Mouse (Mus musculus) hindbrain, embryonic 13.5 days (tissue): Measurements from ENCODE around the gene Ap3b2. TPM values are rescaled to one million over a fixed set of nuclear protein-coding genes. Genes with fewer than 3 reads are reported as not detected.

ENCODE experiments used
- ATAC-seq: fragments of 200-750 bp; cut with Nextera tagmentation; 2 replicates; pipeline ENCODE4 v1.8.0; 2017; ENCODE audit warnings: moderate TSS enrichment; ENCODE audit not compliant: low FRiP score
- H3K27ac ChIP-seq: fragments of 300-500 bp; sonication (generic); 2 replicates; pipeline ENCODE4 v1.5.1; 2015; ENCODE audit warnings: inconsistent platforms, mild to moderate bottlenecking, moderate library complexity
- H3K27me3 ChIP-seq: fragments of 300-500 bp; sonication (generic); 2 replicates; pipeline ENCODE4 v1.6.1; 2015; ENCODE audit warnings: mild to moderate bottlenecking, inconsistent platforms
- H3K36me3 ChIP-seq: fragments of 300-500 bp; sonication (generic); 2 replicates; pipeline ENCODE4 v1.6.1; 2015; ENCODE audit warnings: mild to moderate bottlenecking, inconsistent platforms
- H3K4me1 ChIP-seq: fragments of 300-500 bp; sonication (generic); replicated peaks from 2 replicates; pipeline ENCODE4 v1.6.1; 2015; ENCODE audit warnings: inconsistent platforms
- H3K4me2 ChIP-seq: fragments of 300-500 bp; sonication (generic); 2 replicates; pipeline ENCODE4 v1.6.1; 2015; ENCODE audit warnings: inconsistent platforms, mild to moderate bottlenecking, moderate library complexity
- H3K4me3 ChIP-seq: fragments of 300-500 bp; sonication (generic); 2 replicates; pipeline ENCODE4 v1.5.1; 2015; ENCODE audit warnings: mild to moderate bottlenecking, inconsistent platforms
- H3K9ac ChIP-seq: fragments of 300-500 bp; sonication (generic); 2 replicates; pipeline ENCODE4 v1.6.1; 2015; ENCODE audit warnings: mild to moderate bottlenecking, inconsistent platforms
- H3K9me3 ChIP-seq: fragments of 300-500 bp; sonication (generic); 2 replicates; pipeline ENCODE4 v1.6.1; 2016; ENCODE audit warnings: inconsistent platforms
- WGBS: fragments of 180-500 bp; shearing (Covaris S2); methylation state at CpG from one replicate; pipeline ENCODE4 v1.1.7; 2015; 5-methylcytosine and 5-hydroxymethylcytosine counted together
- microRNA counts: library from miRNA; unstranded; fragments of <30 nt; microRNA quantifications from one replicate; lab custom pipeline; 2016
- polyA plus RNA-seq: library from polyadenylated mRNA; unstranded; fragments of >200 nt; fragmentation: Nextera tagmentation; extraction: Ambion mirVana; gene quantifications from 2 replicates; pipeline ENCODE4 v1.2.1, GENCODE M21; 2015

Ap3b2 gene
- polyA plus RNA-seq, 1 experiment from 2014 or later: 121 TPM

DNA sequence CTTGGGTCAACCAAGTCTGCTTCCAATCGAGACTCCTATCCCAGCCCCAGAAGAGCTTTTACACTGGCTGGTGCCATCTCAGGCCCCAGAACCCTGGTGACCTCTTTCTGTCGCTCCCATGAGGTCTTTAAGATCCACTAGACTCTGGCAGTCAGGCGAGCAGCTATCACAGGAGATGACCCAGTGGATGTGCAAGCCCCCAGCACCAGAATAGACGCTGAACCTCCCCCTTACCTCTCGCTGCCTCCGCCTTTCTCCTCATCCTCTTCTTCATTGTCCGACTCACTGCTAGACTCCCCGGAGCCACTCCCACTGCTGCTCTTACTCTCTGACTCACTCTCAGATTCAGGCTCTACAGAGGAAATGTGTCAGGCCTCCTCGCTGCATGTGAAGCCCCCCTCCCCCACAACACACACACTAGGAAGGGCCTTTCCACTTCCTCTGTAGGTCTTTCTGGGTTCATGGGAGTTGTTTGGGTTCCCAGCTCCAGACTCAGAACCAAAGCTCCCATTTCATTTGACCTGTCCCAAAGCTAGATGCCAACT lies 28.7 kb downstream of the Ap3b2 start:
- no peaks in the 10 kb centered on the region for H3K4me1 ChIP-seq
- H3K4me3 ChIP-seq: no peak overlapping the region
- H3K27me3 ChIP-seq: peaks cover 9% of the 10 kb centered on the region; the same call in 1 of the 2 replicates
- 76% methylated on average over 9 of the region's 9 CpGs for WGBS
- H3K9me3 ChIP-seq: no peaks in the 10 kb centered on the region
- no peak for ATAC-seq
- H3K36me3 ChIP-seq: peaks cover 96% of the 10 kb centered on the region
- no peak overlapping the region for H3K4me2 ChIP-seq
- no peak overlapping the region for H3K27ac ChIP-seq
- no peak overlapping the region for H3K9ac ChIP-seq

DNA sequence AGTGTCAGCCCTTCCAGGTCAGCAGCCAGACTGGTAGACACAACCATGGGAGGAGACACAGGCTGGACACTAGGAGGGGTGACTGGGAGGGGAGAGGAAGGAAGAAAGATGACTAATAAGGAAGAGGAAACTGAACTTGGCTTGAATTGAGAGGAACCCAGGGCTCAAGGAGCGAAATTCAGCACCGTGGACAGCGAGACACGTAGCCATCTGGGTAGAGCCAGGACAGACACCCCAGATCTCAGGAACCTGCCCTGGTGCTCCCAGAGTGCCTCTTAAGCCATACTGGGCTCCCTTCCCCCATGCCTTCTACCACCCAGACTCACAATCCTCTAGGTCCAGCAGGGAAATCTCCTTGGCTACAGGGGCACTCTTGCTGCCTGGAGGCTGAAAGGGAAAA lies 29.6 kb downstream of the Ap3b2 start:
- Histone ChIP-seq H3K27ac (no peak overlapping the region), H3K9ac (no peak overlapping the region), H3K4me2 (no peak overlapping the region), H3K27me3 (peaks cover 9% of the 10 kb centered on the region; the same call in 1 of the 2 replicates), H3K4me1 (no peaks in the 10 kb centered on the region), H3K9me3 (no peaks in the 10 kb centered on the region), H3K36me3 (peaks cover 95% of the 10 kb centered on the region), H3K4me3 (no peak overlapping the region)
- WGBS: 13% methylated on average over 4 of the region's 4 CpGs
- ATAC-seq: no peak

- WGBS: 90% methylated on average over 3 of the region's 3 CpGs
- Histone ChIP-seq H3K36me3 (peaks cover 82% of the 10 kb centered on the region), H3K27me3 (peaks cover 17% of the 10 kb centered on the region), H3K4me3 (no peak overlapping the region), H3K9ac (no peak overlapping the region), H3K27ac (no peak overlapping the region), H3K4me1 (no peaks in the 10 kb centered on the region), H3K4me2 (no peak overlapping the region), H3K9me3 (no peaks in the 10 kb centered on the region)
- ATAC-seq: no peak
These were observed 30.9 kb downstream of the Ap3b2 start for GRCm38 (mm10) chr7:81462815-81463214.

DNA sequence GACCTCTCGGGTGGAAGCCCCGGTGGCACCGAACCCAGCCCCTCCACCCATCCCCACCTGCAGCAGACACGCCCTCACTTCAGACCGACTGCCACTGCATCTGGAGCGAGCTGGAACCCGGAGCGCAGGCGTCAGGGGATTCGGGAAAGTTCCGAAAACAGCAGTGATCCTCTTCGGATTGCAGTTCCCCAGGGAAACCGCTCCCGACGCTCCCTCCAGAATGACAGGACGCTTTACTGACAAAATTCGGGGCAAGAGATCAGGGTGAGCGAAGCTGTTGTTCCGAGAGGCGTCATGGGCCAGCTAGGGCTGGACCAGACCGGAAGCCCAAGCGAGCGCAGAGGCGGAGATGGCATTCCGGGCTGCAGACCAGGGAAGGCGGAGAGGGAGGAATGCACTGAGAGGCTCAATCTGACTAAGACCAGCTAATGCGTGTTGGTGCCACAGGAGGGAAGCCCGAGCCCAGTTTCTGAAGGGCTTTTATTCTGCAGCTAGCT lies 38.5 kb downstream of the Ap3b2 start, which contains the start of gene Cpeb1:
Gene Cpeb1, minus strand, starts transcription at position 311 of the 497 bp plus-strand sequence.
- Histone ChIP-seq H3K9ac (peak within 1 kb of the TSS; percentile 68), H3K4me2 (peak within 1 kb of the TSS; percentile 92), H3K27me3 (peaks cover 73% of the 10 kb centered on the region), H3K36me3 (peaks cover 9% of the 10 kb centered on the region), H3K4me3 (peak within 1 kb of the TSS; percentile 57), H3K27ac (no peak within 1 kb of the TSS), H3K4me1 (peaks cover 27% of the 10 kb centered on the region), H3K9me3 (no peaks in the 10 kb centered on the region)
- WGBS: under 1% methylated on average over 28 of the region's 28 CpGs
- ATAC-seq: peak; percentile 68

- peak overlapping the region; percentile 92 for H3K4me2 ChIP-seq
- peaks cover 4% of the 10 kb centered on the region for H3K36me3 ChIP-seq
- peaks cover 76% of the 10 kb centered on the region for H3K27me3 ChIP-seq
- H3K9me3 ChIP-seq: no peaks in the 10 kb centered on the region
- H3K4me1 ChIP-seq: peaks cover 27% of the 10 kb centered on the region
- peak overlapping the region; percentile 57 for H3K4me3 ChIP-seq
- under 1% methylated on average over 86 of the region's 87 CpGs for WGBS
- H3K9ac ChIP-seq: peak overlapping the region; percentile 68
- H3K27ac ChIP-seq: no peak overlapping the region
- ATAC-seq: peak; percentile 59
These were observed 39.2 kb downstream of the Ap3b2 start for GRCm38 (mm10) chr7:81454331-81455039.

GRCm38 (mm10) chr7:81453443-81454274 lies 40.1 kb downstream of the Ap3b2 start:
- 2% methylated on average over 80 of the region's 84 CpGs for WGBS
- ATAC-seq: peak; percentile 67
- Histone ChIP-seq H3K4me2 (peak overlapping the region; percentile 92), H3K4me1 (peaks cover 27% of the 10 kb centered on the region), H3K9me3 (no peaks in the 10 kb centered on the region), H3K9ac (peak overlapping the region; percentile 68), H3K4me3 (peak overlapping the region; percentile 57), H3K36me3 (no peaks in the 10 kb centered on the region), H3K27me3 (peaks cover 81% of the 10 kb centered on the region), H3K27ac (no peak overlapping the region)

DNA sequence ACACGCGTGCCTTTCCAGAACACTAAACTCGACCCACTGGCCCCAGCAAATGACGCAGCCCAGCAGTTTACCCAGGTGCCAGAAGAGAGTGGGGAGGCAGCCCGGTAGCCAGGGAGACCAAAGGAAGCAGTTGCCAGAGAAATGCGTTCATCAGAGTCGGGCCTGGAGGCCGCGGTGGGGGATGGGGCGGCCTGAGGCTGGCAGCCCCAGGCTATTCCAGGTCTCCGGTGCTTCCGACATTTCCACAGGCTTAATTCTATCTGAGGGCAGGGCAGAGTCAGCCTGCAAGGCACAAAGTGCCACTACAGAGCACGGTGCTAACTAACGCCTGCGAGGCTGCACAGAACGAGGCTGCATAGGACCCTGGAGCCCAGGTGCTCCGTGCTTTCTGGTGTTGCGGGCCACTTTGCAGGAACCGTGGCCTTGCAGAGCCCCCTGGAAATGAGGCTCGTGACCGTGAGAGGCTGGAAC lies 40.7 kb downstream of the Ap3b2 start:
- ATAC-seq: peak; percentile 33
- H3K4me1 ChIP-seq: peaks cover 27% of the 10 kb centered on the region
- WGBS: 3% methylated on average over 21 of the region's 21 CpGs
- H3K36me3 ChIP-seq: no peaks in the 10 kb centered on the region
- peak overlapping the region; percentile 68 for H3K9ac ChIP-seq
- H3K27me3 ChIP-seq: peaks cover 75% of the 10 kb centered on the region
- no peaks in the 10 kb centered on the region for H3K9me3 ChIP-seq
- peak overlapping the region; percentile 92 for H3K4me2 ChIP-seq
- H3K27ac ChIP-seq: no peak overlapping the region
- peak overlapping the region; percentile 57 for H3K4me3 ChIP-seq

MicroRNA genes within 50 kb of the gene (microRNA counts, 519-probe panel; counts per million panel counts)
- microRNA mmu-miR-1839-3p (lab: Ali Mortazavi, UCI): 1,530 counts per million, percentile 5 among the panel's probes with 10 or more counts
- microRNA mmu-miR-1839-5p (lab: Ali Mortazavi, UCI): 3,684 counts per million, percentile 52 among the panel's probes with 10 or more counts

Other genes starting within 250 kb of the Ap3b2 start
- gene Rps17, start 148.7 kb downstream of the Ap3b2 start, polyA plus RNA-seq: 845 and 863 TPM in 2 replicates
- 3.8 and 4.8 TPM in 2 replicates for gene Cpeb1, start 38.5 kb downstream of the Ap3b2 start, polyA plus RNA-seq
- gene BC048679, start 4.4 kb upstream of the Ap3b2 start, polyA plus RNA-seq: not detected in 2 replicates
- gene Fsd2, start 73.0 kb upstream of the Ap3b2 start, polyA plus RNA-seq: 0.09 and 0.25 TPM in 2 replicates
- 6.2 TPM in 2 replicates for gene Whamm, start 77.3 kb upstream of the Ap3b2 start, polyA plus RNA-seq
- 20.6 and 27.0 TPM in 2 replicates for gene Homer2, start 213.6 kb upstream of the Ap3b2 start, polyA plus RNA-seq